Mouse (Mus musculus) mouse trophoblast stem cell (cell line): ENCODE measurements around the gene Lin52.

Experiments used
- in situ Hi-C, 2 experiments: fragments of 300-500 bp; cut with MseI, MboI; formaldehyde crosslinking; loops; 2 replicates in 1 of 2; 3 replicates in 1 of 2; pipeline ENCODE4 v1.15.1; 2025

Gene Lin52

GRCm38 (mm10) chr12:84450718-84451646, at the start of gene Lin52, which contains the start of gene Aldh6a1:
TSS of gene Lin52 (plus strand) at chr12:84451422.
TSS of gene Aldh6a1 (minus strand) at chr12:84451004.
- in situ Hi-C loops: no loop called here

DNA sequence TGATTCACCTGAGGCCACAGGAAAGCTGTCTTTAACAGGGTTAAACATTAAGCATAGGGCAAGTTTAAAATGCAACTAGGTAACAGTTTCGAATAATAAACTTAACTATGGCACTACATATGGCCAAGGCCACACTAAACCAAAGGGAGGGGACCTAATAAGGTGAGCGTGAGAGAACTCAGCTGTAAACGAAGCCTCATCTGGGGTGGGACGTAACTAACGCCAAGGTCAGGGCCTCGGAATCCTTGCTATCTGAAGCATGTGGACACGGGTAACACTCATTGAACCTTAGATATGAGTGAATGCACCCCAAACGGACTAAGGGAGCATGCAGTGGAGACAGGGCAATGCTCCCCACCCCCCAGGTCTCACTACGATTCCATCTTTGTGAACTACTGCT, 48.3 kb upstream of the Lin52 start:
- in situ Hi-C loops: no loop called here

DNA sequence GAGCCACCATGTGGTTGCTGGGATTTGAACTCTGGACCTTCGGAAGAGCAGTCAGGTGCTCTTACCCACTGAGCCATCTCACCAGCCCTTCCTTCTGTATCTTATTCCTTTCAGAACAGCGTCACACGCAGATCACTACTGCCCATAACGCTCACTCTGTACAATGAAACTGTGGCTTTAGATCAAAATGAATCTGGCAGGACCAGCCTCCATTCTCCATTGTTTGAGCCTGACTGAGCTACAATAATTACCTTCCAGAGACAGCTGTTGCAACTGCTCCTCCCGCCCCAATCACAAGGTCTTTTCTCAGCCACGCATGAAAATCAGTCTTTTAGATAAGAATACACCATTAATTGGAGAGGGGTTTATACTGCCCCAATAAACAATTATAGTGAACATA, 46.7 kb upstream of the Lin52 start:
- in situ Hi-C loops: no loop called here

GRCm38 (mm10) chr12:84407259-84407658, 44.0 kb upstream of the Lin52 start:
- in situ Hi-C loops: no loop called here

DNA sequence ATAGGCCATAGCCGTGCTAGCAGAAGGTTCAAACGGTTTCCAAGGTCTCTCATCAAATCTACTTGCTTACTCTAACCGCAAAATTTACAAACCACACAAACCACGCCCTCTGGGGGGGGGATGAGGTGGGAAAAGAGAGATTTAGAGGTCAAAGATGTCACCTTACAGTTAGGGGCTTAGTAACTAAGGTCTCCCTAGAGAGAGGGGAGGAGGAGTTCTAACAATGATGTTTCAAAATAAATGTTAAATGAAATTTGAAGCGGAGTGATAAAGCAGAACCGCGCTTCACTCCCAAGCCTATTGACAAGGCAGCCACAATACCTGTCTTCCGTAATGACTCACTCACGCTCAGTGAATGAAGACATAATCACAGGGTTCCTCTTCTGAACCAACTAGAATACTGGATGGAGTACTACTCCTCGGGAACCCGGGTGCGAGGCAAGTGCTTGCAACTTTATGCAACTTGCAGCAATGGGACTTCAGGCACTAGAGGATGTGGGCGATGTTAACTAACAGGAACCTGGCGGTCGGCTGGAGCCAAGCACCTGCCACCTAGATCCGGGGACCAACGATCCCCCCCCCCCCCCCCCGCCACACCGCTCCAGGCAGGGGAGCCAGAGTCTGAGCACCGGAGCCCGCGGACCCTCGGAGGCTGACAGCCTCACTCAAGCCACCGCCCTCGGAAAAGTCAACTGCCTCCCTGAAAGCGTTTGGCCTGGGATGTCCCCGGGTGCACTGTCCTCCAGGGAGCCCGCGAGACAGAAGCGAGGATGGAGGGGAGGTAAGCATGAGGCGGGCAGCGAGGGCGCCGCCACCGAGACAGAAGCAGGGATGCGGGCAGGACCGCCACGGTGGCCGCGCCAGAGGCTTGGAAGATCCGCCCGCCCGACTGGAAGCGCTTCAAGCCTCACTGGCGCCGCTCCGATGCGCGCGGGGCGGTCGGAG, 43.1 kb upstream of the Lin52 start:
- in situ Hi-C loops: no loop called here

- in situ Hi-C loops: no loop called here
Observed at GRCm38 (mm10) chr12:84408819-84409507, 42.3 kb upstream of the Lin52 start, which contains the start of the genes Entpd5 and Bbof1. TSS of gene Entpd5 (minus strand) at chr12:84409029. TSS of gene Bbof1 (plus strand) at chr12:84409071.

DNA sequence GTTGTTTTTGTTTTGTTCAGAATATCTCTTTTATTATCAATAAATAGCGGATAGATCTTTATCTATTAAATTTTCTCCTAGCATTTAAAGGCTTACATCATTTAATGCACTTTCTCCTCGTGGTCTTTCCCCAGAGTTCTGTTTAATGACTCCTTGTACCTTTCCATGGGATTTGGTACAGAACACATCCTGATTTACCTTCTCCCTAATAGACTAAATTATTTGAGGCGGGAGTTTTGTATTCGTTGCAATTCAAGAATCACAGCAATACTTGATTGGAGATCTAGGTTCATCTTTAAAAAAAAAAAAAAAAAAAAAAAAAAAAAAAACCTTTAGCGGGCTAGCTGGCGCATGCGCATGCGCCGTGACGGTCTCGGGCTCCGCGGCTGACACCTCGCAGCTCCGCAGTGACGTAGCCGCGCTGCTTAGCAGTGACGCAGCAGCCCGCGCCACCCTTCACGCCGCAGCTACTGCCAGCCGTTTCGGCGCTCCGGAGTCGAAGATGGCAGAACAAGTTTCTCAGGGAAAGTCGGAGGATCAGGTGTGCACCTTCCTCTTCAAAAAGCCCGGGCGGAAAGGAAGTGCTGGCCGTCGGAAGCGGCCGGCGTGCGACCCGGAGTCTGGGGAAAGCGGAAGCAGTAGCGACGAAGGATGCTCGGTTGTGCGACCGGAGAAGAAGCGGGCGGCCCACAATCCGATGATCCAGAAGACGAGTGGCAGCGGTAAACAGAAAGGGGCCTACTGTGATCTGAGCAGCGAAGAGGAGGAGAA, 34.2 kb upstream of the Lin52 start, which contains the start of gene Rnf113a2:
Gene Rnf113a2 (plus strand): TSS at position 363 of the 771 bp plus-strand sequence.
- in situ Hi-C loops: no loop called here

DNA sequence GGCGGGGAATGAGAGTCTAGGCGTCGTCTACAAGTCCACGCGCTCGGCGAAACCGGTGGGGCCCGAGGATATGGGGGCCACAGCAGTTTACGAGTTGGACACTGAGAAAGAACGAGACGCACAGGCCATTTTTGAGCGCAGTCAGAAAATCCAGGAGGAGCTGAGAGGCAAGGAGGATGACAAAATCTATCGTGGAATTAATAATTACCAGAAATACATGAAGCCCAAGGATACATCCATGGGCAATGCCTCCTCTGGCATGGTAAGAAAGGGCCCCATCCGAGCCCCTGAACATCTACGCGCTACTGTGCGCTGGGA, 33.7 kb upstream of the Lin52 start:
- in situ Hi-C loops: no loop called here

DNA sequence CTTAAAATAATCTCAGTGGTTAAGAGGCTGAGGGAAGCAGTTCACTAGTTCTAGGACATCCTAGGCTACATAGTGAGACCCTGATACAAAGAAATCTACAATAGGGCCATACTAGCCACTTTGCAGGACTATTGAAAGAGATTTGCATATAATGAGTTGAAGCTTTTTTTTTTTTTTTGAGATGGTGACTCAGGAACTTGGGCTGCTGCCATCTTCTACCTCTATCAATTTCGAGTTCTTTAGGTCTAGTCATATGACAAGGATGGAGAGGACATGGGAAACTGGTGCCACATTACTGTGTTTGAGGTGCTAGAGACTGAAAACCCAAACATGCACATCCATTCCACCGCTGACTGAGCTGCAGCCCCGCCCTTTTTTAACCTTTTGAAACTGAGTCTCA, 27.2 kb upstream of the Lin52 start:
- in situ Hi-C loops: no loop called here

- in situ Hi-C loops: no loop called here
Observed at GRCm38 (mm10) chr12:84429825-84430224, 21.4 kb upstream of the Lin52 start.

DNA sequence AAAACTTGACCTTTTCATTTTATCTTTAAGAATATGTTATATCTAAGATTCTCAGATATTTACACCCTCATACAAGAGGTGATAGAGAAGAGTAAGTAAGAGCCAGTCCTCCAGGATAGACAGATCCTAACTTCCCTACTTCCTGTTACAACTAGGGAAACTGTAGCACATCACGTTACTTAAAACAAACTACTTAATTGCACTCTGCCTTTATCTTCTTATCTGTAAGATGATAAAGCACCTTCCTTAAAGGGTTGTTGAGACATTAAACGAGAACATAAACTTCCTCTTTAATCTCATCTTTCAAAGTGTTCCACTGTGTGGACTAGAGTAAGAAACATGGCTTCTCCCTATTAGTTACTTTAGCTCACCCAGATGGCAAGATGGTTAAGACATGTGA, 12.5 kb upstream of the Lin52 start:
- in situ Hi-C loops: no loop called here

DNA sequence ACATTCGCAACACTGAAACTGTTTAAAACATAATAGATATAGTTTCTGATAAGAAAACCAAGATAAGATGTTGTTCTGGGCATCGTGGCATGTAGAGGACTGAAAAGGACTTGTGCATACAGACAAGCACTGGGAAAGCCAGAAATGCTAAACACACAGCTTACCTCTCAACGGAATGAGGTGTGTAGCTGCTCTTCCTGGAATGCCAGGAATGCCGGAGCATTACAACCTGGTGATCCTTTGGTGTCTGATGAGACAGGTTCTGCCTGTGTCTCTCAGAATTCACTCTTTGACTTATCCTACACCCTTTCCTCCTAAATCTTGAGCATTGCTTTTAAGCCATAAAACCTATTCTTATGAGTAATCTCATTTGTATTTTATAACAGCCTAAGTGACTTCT, 8.7 kb upstream of the Lin52 start:
- in situ Hi-C loops: no loop called here

GRCm38 (mm10) chr12:84447386-84447785, 3.8 kb upstream of the Lin52 start:
- in situ Hi-C loops: no loop called here

GRCm38 (mm10) chr12:84448181-84448580, 3.0 kb upstream of the Lin52 start:
- in situ Hi-C loops: no loop called here

DNA sequence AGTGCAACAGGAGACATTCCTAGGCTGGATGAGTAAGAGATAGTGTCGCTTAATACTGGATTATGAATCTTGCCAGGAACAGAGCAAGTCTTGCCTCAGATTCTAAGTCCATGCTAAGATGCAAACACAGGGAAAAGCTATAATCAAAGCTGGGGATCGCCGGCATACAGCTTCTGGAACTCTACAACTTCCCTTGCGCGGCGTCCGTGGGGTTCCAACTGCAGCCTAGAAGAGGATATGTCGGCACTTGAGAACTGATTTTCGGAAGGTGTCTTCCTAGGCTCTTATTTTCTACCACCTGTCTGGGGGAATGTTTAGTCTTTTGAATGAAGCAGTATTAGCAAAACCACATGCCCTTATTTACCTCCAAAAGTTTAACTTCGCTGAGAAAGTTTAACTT, 1.3 kb upstream of the Lin52 start:
- in situ Hi-C loops: no loop called here

DNA sequence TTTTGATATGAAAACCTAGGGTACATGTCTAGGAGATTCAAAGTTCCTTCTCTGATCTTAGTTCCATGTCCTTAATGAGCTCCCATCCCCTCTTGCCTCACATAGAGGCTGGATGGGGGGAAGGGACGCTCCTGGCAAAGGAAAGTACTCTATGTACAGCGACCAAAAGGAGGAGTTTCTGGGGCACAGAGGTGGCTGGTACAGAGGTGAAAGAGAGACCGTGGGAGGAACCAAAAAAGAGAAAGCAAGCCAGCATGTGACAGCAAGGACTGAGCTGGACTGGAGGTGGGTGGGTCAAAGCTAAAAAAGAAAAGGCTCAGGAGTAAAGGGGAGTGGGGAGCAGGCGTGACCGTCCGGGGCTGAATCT, 888 bp upstream of the Lin52 start:
- in situ Hi-C loops: no loop called here

DNA sequence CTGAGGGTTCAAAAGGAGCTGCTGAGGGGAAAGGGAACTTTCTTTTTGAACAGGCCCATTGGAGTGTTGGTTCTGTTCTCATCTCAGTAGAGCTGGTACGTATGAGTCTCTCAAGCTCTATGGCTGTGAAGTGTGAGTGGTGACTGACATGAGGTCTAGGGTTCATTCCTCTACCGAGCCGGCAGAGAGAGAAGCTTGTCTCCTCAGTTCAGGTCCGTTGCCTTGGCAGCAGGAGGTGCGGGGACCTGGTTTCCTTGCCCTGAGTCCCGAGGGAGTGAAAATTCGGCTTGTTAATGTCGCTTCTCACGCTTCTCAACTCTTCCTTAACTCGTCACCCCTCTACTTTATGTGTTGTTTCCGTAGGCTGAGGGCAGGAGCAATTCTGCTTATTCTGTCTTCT, 579 bp downstream of the Lin52 start:
- in situ Hi-C loops: no loop called here

GRCm38 (mm10) chr12:84456911-84457310, 5.7 kb downstream of the Lin52 start:
- in situ Hi-C loops: no loop called here

DNA sequence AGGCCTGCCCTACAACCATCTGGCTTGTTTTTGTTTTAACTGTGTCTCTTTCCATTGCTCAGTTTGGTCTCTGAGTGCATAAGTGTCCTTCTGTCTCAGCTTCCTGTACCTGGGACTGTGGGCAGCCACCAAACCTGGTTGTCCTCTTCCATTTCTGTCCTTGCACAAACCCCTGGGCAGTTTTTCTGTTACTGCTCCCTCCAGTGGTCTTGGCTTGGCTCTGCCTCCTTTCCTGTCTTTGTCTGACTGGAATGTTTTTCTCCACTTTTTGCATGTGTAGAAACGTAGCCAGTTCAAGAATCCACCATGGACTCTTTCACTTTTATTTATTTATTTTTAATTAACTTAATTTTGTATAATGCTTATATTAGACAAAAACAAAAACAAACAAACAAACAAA, 8.6 kb downstream of the Lin52 start:
- in situ Hi-C loops: no loop called here

DNA sequence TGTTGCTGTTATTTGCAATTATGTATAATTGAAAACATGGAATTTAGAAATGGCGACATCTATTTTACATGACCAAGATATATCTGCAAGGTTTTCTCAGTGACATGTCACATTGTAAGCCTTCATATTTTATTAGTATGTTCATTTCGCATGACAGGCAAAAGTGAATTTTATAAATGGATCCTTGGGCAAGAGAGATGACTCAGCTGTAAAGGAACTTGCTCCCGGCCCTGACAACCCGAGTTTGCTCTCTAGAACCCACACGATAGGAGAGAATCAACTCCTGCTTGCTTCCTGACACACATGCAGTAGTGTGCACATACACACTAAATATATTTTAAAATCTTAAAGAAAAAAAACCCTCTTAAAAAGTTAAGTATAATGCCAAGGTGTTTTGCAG, 10.2 kb downstream of the Lin52 start:
- in situ Hi-C loops: no loop called here

DNA sequence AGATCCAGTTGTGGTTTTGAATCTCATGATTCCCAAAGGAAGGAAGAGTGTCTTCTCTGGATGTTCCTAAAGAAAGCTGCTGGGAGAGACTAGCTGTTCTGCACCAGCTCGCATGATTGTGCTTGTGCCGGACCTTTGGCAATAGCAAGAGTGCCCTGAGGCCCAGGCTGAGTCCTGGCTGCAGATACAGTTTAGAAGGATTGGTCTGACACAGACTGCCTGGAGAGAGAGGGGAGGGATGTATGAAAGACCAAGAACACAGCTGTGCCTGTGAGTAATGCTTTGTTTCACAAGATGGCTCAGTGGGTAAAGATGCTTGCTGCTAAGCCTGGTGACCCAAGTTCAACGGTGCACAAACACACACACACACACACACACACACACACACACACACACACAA, 11.6 kb downstream of the Lin52 start:
- in situ Hi-C loops: no loop called here
